Mouse (Mus musculus) limb, embryonic 14.5 days (tissue): ENCODE results near the gene Mtr. TPM values are rescaled to one million over a fixed set of nuclear protein-coding genes. Genes with fewer than 3 reads are reported as not detected.
A peak's percentile ranks its signal among the peaks of the same experiment; 100 is the strongest.

ENCODE experiments used
- ATAC-seq: fragments of 200-750 bp; cut with Nextera tagmentation; 2 replicates; pipeline ENCODE4 v1.8.0; 2017; ENCODE audit warnings: low read depth, moderate number of reproducible peaks, moderate TSS enrichment; ENCODE audit not compliant: low FRiP score
- DNase-seq: peaks from one replicate; pipeline ENCODE4 v3.0.0-alpha.2; 2015; ENCODE audit warnings: low spot score
- H3K27ac ChIP-seq: fragments of 300-500 bp; sonication (generic); replicated peaks from 2 replicates; pipeline ENCODE4 v1.5.1; 2014; ENCODE audit warnings: low read depth, mild to moderate bottlenecking, low read length, moderate library complexity, mixed read lengths
- H3K27me3 ChIP-seq: fragments of 300-500 bp; sonication (generic); 2 replicates; pipeline ENCODE4 v1.6.1; 2014; ENCODE audit warnings: low read length, mixed read lengths; ENCODE audit not compliant: control insufficient read depth, insufficient read depth
- H3K36me3 ChIP-seq: fragments of 300-500 bp; sonication (generic); 2 replicates; pipeline ENCODE4 v1.6.1; 2014; ENCODE audit warnings: mild to moderate bottlenecking, low read length, moderate library complexity, mixed read lengths; ENCODE audit not compliant: control insufficient read depth, insufficient read depth
- H3K4me1 ChIP-seq: fragments of 300-500 bp; sonication (generic); 2 replicates; pipeline ENCODE4 v1.6.1; 2014; ENCODE audit warnings: antibody characterized with exemption, low read length, mixed read lengths; ENCODE audit not compliant: control insufficient read depth, insufficient read depth
- H3K4me2 ChIP-seq: fragments of 300-500 bp; sonication (generic); replicated peaks from 2 replicates; pipeline ENCODE4 v1.6.1; 2014; ENCODE audit warnings: low read depth, mild to moderate bottlenecking, low read length, moderate library complexity; ENCODE audit not compliant: severe bottlenecking
- H3K4me3 ChIP-seq: fragments of 300-500 bp; sonication (generic); replicated peaks from 2 replicates; pipeline ENCODE4 v1.5.1; 2014; ENCODE audit warnings: low read length
- H3K9ac ChIP-seq: fragments of 300-500 bp; sonication (generic); 2 replicates; pipeline ENCODE4 v1.6.1; 2014; ENCODE audit warnings: mild to moderate bottlenecking, low read depth, low read length, moderate library complexity; ENCODE audit not compliant: severe bottlenecking
- H3K9me3 ChIP-seq: fragments of 300-500 bp; sonication (generic); 2 replicates; pipeline ENCODE4 v1.6.1; 2016; ENCODE audit warnings: low read length; ENCODE audit not compliant: control insufficient read depth
- POLR2A ChIP-seq: fragments of 200-500 bp; IDR thresholded peaks from 2 replicates; pipeline ENCODE4 v1.8.0; 2012; ENCODE audit warnings: inconsistent platforms, mild to moderate bottlenecking, moderate library complexity, borderline replicate concordance; ENCODE audit not compliant: insufficient read depth, insufficient read length; ENCODE audit errors: extremely low read depth
- WGBS: fragments of 180-500 bp; shearing (Covaris S2); extraction: QIAGEN DNeasy Blood & Tissue Kit; methylation state at CpG from one replicate; pipeline ENCODE4 v1.1.7; 2014; 5-methylcytosine and 5-hydroxymethylcytosine counted together
- polyA plus RNA-seq, 2 experiments: library from polyadenylated mRNA; depleted of rRNA in 1 of 2; stranded (reverse) in 1 of 2; unstranded in 1 of 2; fragments of >200 nt; fragmentation: Nextera tagmentation in 1 of 2; extraction: Ambion mirVana in 1 of 2; gene quantifications; 2 replicates each; pipeline versions ENCODE4 v1.2.1 to v1.2.3; 2012 to 2014

Gene Mtr
- polyA plus RNA-seq, 2 experiments, result 15.9 to 21.4 TPM

DNA sequence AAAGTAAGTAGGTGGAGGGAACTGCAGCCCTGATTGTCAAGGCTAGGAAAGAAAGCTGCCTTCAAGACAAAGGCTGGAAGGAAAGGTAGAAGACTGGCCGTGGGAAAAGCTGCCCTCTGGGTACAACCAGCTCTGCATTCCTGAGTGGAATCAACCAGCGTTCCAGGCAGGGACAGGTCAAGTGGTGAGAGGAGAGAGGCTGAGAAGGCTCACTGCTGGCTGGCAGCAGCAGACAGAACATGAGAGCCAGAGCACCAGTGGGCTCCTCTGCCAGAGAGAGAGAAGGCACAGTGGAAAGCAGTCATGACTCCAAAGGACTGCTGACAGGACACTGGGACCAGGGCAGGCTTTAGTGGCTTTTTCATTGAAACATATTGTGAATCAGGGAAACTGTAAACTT is 46.9 kb downstream of the Mtr start:
- DNase-seq, result no peak
- Histone ChIP-seq H3K27me3 (no peaks in the 10 kb centered on the region), H3K9ac (no peak overlapping the region), H3K36me3 (peaks cover 68% of the 10 kb centered on the region), H3K4me3 (no peak overlapping the region), H3K27ac (no peak overlapping the region), H3K9me3 (no peaks in the 10 kb centered on the region), H3K4me2 (no peak overlapping the region), H3K4me1 (no peaks in the 10 kb centered on the region)
- ATAC-seq, result no peak
- no peak for TF ChIP-seq POLR2A
- WGBS, result 74% methylated on average over 2 of the region's 2 CpGs

GRCm38 (mm10) chr13:12210023-12210762 is 47.7 kb downstream of the Mtr start:
- TF ChIP-seq POLR2A, result no peak
- Histone ChIP-seq H3K27me3 (no peaks in the 10 kb centered on the region), H3K4me1 (no peaks in the 10 kb centered on the region), H3K27ac (no peak overlapping the region), H3K9ac (no peak overlapping the region), H3K4me2 (no peak overlapping the region), H3K36me3 (peaks cover 63% of the 10 kb centered on the region), H3K4me3 (no peak overlapping the region), H3K9me3 (no peaks in the 10 kb centered on the region)
- WGBS, result 75% methylated on average over 10 of the region's 10 CpGs
- ATAC-seq (no peak), DNase-seq (peak; percentile 63)

DNA sequence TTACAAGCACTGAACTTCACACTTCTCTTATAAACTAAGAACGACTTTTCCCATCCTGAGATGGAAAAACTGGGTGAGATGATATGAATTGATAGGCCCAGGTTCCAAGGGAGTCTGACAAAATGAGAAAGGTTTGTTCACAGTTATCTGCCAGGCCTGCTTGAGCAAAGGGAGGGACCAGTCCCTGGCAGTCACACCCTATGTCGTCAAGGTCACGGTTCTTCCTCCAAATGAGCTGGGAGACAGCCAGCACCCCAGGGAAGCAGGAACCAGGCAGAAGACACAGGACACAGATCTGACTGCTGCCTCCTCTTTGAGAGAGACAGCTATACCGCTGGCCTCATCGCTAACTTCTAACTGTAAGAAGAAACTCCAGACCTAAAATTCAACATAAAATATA is 57.5 kb downstream of the Mtr start:
- ATAC-seq, result no peak
- no peak for DNase-seq
- H3K9me3 ChIP-seq, result no peaks in the 10 kb centered on the region
- peaks cover 58% of the 10 kb centered on the region for H3K36me3 ChIP-seq
- no peaks in the 10 kb centered on the region for H3K4me1 ChIP-seq
- H3K9ac ChIP-seq, result no peak overlapping the region
- H3K27ac ChIP-seq, result no peak overlapping the region
- WGBS, result 83% methylated on average over 5 of the region's 5 CpGs
- TF ChIP-seq POLR2A, result no peak
- no peak overlapping the region for H3K4me2 ChIP-seq
- no peak overlapping the region for H3K4me3 ChIP-seq
- H3K27me3 ChIP-seq, result no peaks in the 10 kb centered on the region

DNA sequence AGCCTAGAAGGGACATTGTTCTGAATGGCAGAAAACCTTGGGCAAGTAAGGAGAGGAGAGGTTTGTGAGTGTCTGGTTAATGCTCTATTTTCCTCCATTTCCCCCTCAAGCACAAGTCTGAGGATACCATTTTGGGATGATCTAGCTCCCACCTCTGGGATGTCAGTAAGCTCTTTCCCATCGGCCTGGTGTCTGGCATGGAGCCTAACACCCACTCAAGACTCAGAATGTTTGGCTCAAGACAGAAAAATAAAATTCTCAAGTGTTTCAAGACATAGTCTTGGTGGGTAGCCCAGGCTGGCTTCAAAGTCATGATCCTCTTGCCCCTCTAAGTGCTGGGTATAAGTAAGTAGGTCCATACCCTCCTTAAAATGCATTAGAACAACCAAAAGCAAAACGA is 59.4 kb downstream of the Mtr start:
- ATAC-seq (no peak), DNase-seq (no peak)
- 90% methylated on average over 2 of the region's 2 CpGs for WGBS
- Histone ChIP-seq H3K36me3 (peaks cover 70% of the 10 kb centered on the region), H3K9me3 (no peaks in the 10 kb centered on the region), H3K27me3 (no peaks in the 10 kb centered on the region), H3K4me1 (no peaks in the 10 kb centered on the region), H3K9ac (no peak overlapping the region), H3K4me2 (no peak overlapping the region), H3K4me3 (no peak overlapping the region), H3K27ac (no peak overlapping the region)
- TF ChIP-seq POLR2A, result no peak

- Histone ChIP-seq H3K27me3 (no peaks in the 10 kb centered on the region), H3K36me3 (peaks cover 76% of the 10 kb centered on the region), H3K9ac (no peak overlapping the region), H3K4me3 (no peak overlapping the region), H3K4me2 (no peak overlapping the region), H3K4me1 (no peaks in the 10 kb centered on the region), H3K9me3 (no peaks in the 10 kb centered on the region), H3K27ac (no peak overlapping the region)
- DNase-seq (no peak), ATAC-seq (no peak)
- 85% methylated on average over 4 of the region's 4 CpGs for WGBS
- no peak for TF ChIP-seq POLR2A
Measured at GRCm38 (mm10) chr13:12196861-12197260, 61.1 kb downstream of the Mtr start.
